ENCODE assay signal across 9 mouse cellular contexts in genomic region chr19:46510824-46511223, GRCm38 (mm10). TPM values are rescaled to one million over a fixed set of nuclear protein-coding genes. Genes with fewer than 3 reads are reported as not detected.
DNase-seq lines count a peak whose midpoint lies in the region; ATAC-seq lines count a peak whose summit lies in the region.
"Had no signal": no experiment of that assay in that cellular context is flagged by ENCODE, and none has a peak within 500 bp of the region (broad histone marks: within the 10 kb centered on the region; RNA-seq: fewer than 3 reads in every experiment).

No protein-coding gene starts in this region.

- H3K4me2 ChIP-seq in hindbrain, embryonic 13.5 days = no peak overlapping the region
- H3K4me2 ChIP-seq in hindbrain, embryonic 12.5 days (replicated peaks) = no peak overlapping the region
- H3K4me2 ChIP-seq in lung, embryonic 16.5 days (ENCODE audit: low read depth, low read length) = no peak overlapping the region
- H3K4me2 ChIP-seq: embryonic facial prominence, embryonic 12.5 days had no signal

- peak overlapping the region; percentile 55; the same call in 1 of the 2 replicates for H3K27ac ChIP-seq in hindbrain, embryonic 13.5 days
- H3K27ac ChIP-seq in hindbrain, embryonic 12.5 days = no peak overlapping the region; the same call in 1 of the 2 replicates
- peak overlapping the region; percentile 75 for H3K27ac ChIP-seq in lung, embryonic 16.5 days (ENCODE audit: low read length)
- H3K27ac ChIP-seq: embryonic facial prominence, embryonic 12.5 days had no signal

- peaks cover 89% of the 10 kb centered on the region for H3K36me3 ChIP-seq in hindbrain, embryonic 13.5 days
- peaks cover 75% of the 10 kb centered on the region for H3K36me3 ChIP-seq in hindbrain, embryonic 12.5 days
- H3K36me3 ChIP-seq in lung, embryonic 16.5 days (ENCODE audit: control insufficient read depth, insufficient read depth, low read length) = peaks cover 59% of the 10 kb centered on the region

- 68% methylated on average over 3 of the region's 3 CpGs for WGBS in hindbrain, embryonic 13.5 days
- 76% methylated on average over 3 of the region's 3 CpGs for WGBS in hindbrain, embryonic 12.5 days
- WGBS in lung, embryonic 16.5 days = 39% methylated on average over 3 of the region's 3 CpGs

- ATAC-seq in hindbrain, embryonic 13.5 days (ENCODE audit: low FRiP score) = no peak
- ATAC-seq in hindbrain, embryonic 12.5 days (ENCODE audit: low FRiP score) = no peak
- no peak for ATAC-seq in lung, embryonic 16.5 days (ENCODE audit: low read depth)

- H3K27me3 ChIP-seq in hindbrain, embryonic 13.5 days = no peaks in the 10 kb centered on the region
- no peaks in the 10 kb centered on the region for H3K27me3 ChIP-seq in hindbrain, embryonic 12.5 days
- H3K27me3 ChIP-seq in lung, embryonic 16.5 days (ENCODE audit: control insufficient read depth, insufficient read depth, low read depth, low read length) = no peaks in the 10 kb centered on the region
- H3K27me3 ChIP-seq: embryonic facial prominence, embryonic 12.5 days had no signal

- no peak overlapping the region for H3K9ac ChIP-seq in hindbrain, embryonic 13.5 days
- no peak overlapping the region for H3K9ac ChIP-seq in hindbrain, embryonic 12.5 days
- no peak overlapping the region for H3K9ac ChIP-seq in lung, embryonic 16.5 days (ENCODE audit: low read length)
- H3K9ac ChIP-seq: embryonic facial prominence, embryonic 12.5 days had no signal

- H3K4me1 ChIP-seq in hindbrain, embryonic 13.5 days (replicated peaks) = peaks cover 65% of the 10 kb centered on the region
- peaks cover 54% of the 10 kb centered on the region for H3K4me1 ChIP-seq in hindbrain, embryonic 12.5 days
- peaks cover 58% of the 10 kb centered on the region for H3K4me1 ChIP-seq in lung, embryonic 16.5 days (replicated peaks; ENCODE audit: control insufficient read depth, insufficient read depth, low read length)

- H3K4me3 ChIP-seq in hindbrain, embryonic 13.5 days = no peak overlapping the region
- no peak overlapping the region for H3K4me3 ChIP-seq in hindbrain, embryonic 12.5 days
- H3K4me3 ChIP-seq in lung, embryonic 16.5 days (ENCODE audit: low read length) = no peak overlapping the region
- H3K4me3 ChIP-seq: embryonic facial prominence, embryonic 12.5 days had no signal

- no peaks in the 10 kb centered on the region for H3K9me3 ChIP-seq in hindbrain, embryonic 13.5 days
- H3K9me3 ChIP-seq in hindbrain, embryonic 12.5 days (replicated peaks) = no peaks in the 10 kb centered on the region
- no peaks in the 10 kb centered on the region for H3K9me3 ChIP-seq in lung, embryonic 16.5 days (ENCODE audit: control insufficient read depth, low read length)
- H3K9me3 ChIP-seq: embryonic facial prominence, embryonic 12.5 days had no signal

- DNase-seq in CD4-positive helper T cell, adult 2 months (ENCODE audit: low read depth, low spot score) = peak; percentile 86
- DNase-seq in T-cell, adult 2 months (ENCODE audit: low spot score) = peak; percentile 68
- DNase-seq in layer of hippocampus, adult 18-20 months (ENCODE audit: low spot score in 2 of 2) = no peak
- DNase-seq in cerebellum, postnatal 36 days = no peak
- no peak for DNase-seq in urinary bladder, postnatal 36 days (ENCODE audit: low spot score in 2 of 2)

RNA-seq across cellular contexts. Expression of gene Trim8, which starts 9.3 kb away (rescaled TPM):
- 29.7 and 31.6 TPM in 2 replicates for polyA plus RNA-seq in hindbrain, embryonic 13.5 days (2015; fragmentation: Nextera tagmentation; extraction: Ambion mirVana)
- 41.8 and 44.7 TPM in 2 replicates for polyA plus RNA-seq in hindbrain, embryonic 12.5 days (2016; fragmentation: Nextera tagmentation; extraction: Ambion mirVana)
- polyA plus RNA-seq in lung, embryonic 16.5 days (2015; fragmentation: Nextera tagmentation; extraction: Ambion mirVana) = 22.4 and 24.9 TPM in 2 replicates
- total RNA-seq in layer of hippocampus, adult 18-20 months (2021) = 100 to 1,000 TPM; 110 to 112 TPM

Comparison
In these comparisons a context has a peak if more than half of its experiments do, and no peak if none do; other contexts are left out.
1. DNase-seq: peak in CD4-positive helper T cell, adult 2 months (single experiment) and T-cell, adult 2 months (single experiment); none in layer of hippocampus, adult 18-20 months (0 of 2), cerebellum, postnatal 36 days (0 of 2) and urinary bladder, postnatal 36 days (0 of 2).